Mouse (Mus musculus): ENCODE measurements around the gene Rgs3.

DNA sequence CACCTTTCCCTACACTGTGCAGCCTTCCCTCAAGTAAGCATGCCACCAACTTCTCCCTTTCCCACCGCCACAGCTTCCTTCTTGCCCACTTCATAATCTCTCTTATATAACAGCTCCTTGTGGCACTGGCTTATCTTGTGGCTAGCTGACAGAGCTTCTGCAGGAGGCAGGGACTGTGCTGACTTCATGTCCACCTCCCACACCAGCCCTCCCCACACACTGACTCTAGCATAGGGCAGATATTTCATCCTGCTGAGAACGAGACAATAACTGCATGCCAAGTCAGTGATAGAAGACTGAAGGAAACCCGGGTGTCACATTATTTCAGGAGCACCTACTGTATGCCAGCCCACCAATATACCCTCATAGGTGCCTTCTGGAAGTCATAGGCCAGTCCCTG lies 44.2 kb upstream of the Rgs3 start:
- TF ChIP-seq POLR2A (IDR thresholded peaks at IDR 0.05; ENCODE audit: borderline replicate concordance, low read depth, low read length), result no peak
- TF ChIP-seq CTCF (IDR thresholded peaks at IDR 0.05; ENCODE audit: low read depth, low read length), result no peak
